Mouse (Mus musculus) embryonic fibroblast, embryonic 13.5 days (primary cell): ENCODE measurements around the gene Aph1a. TPM values are rescaled to one million over a fixed set of nuclear protein-coding genes. Genes with fewer than 3 reads are reported as not detected.

Experiments used
- H3K27ac ChIP-seq: 2 replicates; pipeline ENCODE4 v1.5.1; 2012; ENCODE audit warnings: low read length, control low read depth, inconsistent platforms; ENCODE audit not compliant: insufficient read depth
- H3K4me1 ChIP-seq: 2 replicates; pipeline ENCODE4 v1.6.1; 2011; ENCODE audit warnings: low read length; ENCODE audit not compliant: control insufficient read depth, insufficient read depth
- H3K4me3 ChIP-seq: 2 replicates; pipeline ENCODE4 v1.5.1; 2011; ENCODE audit warnings: mild to moderate bottlenecking, control low read depth, low read length; ENCODE audit not compliant: insufficient read depth
- CTCF ChIP-seq: IDR thresholded peaks from 2 replicates; pipeline ENCODE4 v1.5.1; 2011; ENCODE audit warnings: mild to moderate bottlenecking, control low read depth, low read length, moderate library complexity, borderline replicate concordance; ENCODE audit not compliant: insufficient read depth
- POLR2A ChIP-seq: IDR thresholded peaks from 2 replicates; pipeline ENCODE4 v1.6.1; 2011; ENCODE audit warnings: low read depth, mild to moderate bottlenecking, control low read depth, low read length, moderate library complexity
- polyA plus RNA-seq: library from polyadenylated mRNA; stranded (reverse); fragments of >200 nt; gene quantifications from 2 replicates; pipeline ENCODE4 v1.2.4, GENCODE M21; 2011; ENCODE audit warnings: low read depth; ENCODE audit not compliant: missing spikeins, insufficient read length

The Aph1a gene
- polyA plus RNA-seq, 1 experiment: 63.3 TPM

DNA sequence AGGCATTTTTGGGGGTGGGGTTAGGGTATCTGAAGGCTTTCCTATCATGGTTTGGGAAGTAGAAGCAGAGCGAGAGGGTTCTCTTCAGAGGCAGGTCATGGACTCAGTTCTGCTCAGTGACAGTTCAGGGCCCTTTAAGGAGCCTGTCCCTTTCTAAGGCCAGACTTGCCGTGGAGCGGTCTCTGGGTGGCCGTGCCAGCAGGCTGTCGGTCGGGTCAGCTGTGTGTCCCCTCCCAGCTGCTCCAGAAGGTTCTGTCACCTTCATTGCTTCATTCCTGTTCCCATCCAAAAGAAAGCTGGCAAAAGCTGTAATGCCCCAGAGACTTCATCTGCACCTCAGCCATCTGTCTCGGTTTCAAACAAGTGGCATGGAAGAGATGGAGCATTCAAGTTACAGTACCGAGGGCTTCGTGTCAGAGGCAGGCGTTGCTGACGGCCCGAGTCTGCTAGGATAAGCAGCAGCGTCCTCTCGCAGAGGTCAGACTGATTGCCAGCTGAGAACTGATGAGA is 52.0 kb downstream of the Aph1a start:
- H3K27ac ChIP-seq: no peak overlapping the region
- no peak overlapping the region for H3K4me3 ChIP-seq
- TF ChIP-seq CTCF (no peak), POLR2A (no peak)
- no peaks in the 10 kb centered on the region for H3K4me1 ChIP-seq

Other genes with a start within 250 kb of the Aph1a start
- 109 and 118 TPM in 2 replicates for gene Mcl1, start 235.2 kb upstream of the Aph1a start, polyA plus RNA-seq
- 18.9 and 26.4 TPM in 2 replicates for gene Adamtsl4, start 206.1 kb upstream of the Aph1a start, polyA plus RNA-seq
- gene Ecm1, start 154.4 kb upstream of the Aph1a start, polyA plus RNA-seq: 155 and 327 TPM in 2 replicates
- 36.7 and 37.5 TPM in 2 replicates for gene Tars2, start 133.8 kb upstream of the Aph1a start, polyA plus RNA-seq
- gene Rprd2, start 75.1 kb upstream of the Aph1a start, polyA plus RNA-seq: 32.2 and 37.1 TPM in 2 replicates
- 37.4 and 37.7 TPM in 2 replicates for gene Prpf3, start 38.1 kb upstream of the Aph1a start, polyA plus RNA-seq
- 171 and 236 TPM in 2 replicates for gene Mrps21, start 22.4 kb upstream of the Aph1a start, polyA plus RNA-seq
- gene Ciart, start 11.7 kb upstream of the Aph1a start, polyA plus RNA-seq: 4.3 and 7.8 TPM in 2 replicates
- gene BC028528, start 2.0 kb upstream of the Aph1a start, polyA plus RNA-seq: 18.7 and 23.6 TPM in 2 replicates
- not detected in 2 replicates for gene Car14, start 10.7 kb downstream of the Aph1a start, polyA plus RNA-seq
- gene Anp32e, start 35.3 kb downstream of the Aph1a start, polyA plus RNA-seq: 161 and 235 TPM in 2 replicates
- 53.5 and 57.7 TPM in 2 replicates for gene Plekho1, start 102.0 kb downstream of the Aph1a start, polyA plus RNA-seq
- gene Vps45, start 164.5 kb downstream of the Aph1a start, polyA plus RNA-seq: 15.5 and 15.6 TPM in 2 replicates
- 26.0 and 30.0 TPM in 2 replicates for gene Otud7b, start 210.6 kb downstream of the Aph1a start, polyA plus RNA-seq